Mouse (Mus musculus) heart, postnatal 0 days (tissue): ENCODE measurements around the gene Optc.

Experiments
- CTCF ChIP-seq: IDR thresholded peaks from 2 replicates; pipeline ENCODE4 v1.5.1; 2016; ENCODE audit warnings: antibody characterized with exemption, control low read depth, low read depth
- EP300 ChIP-seq: IDR thresholded peaks from 2 replicates; pipeline ENCODE4 v1.6.1; 2016; ENCODE audit warnings: antibody characterized with exemption, low read depth

- TF ChIP-seq CTCF (no peak), EP300 (no peak)
Observed at GRCm38 (mm10) chr1:133951598-133951997, 43.8 kb upstream of the Optc start.
